Mouse (Mus musculus) forebrain, embryonic 13.5 days (tissue): Measurements from ENCODE around the gene Dhdds. TPM values are rescaled to one million over a fixed set of nuclear protein-coding genes. Genes with fewer than 3 reads are reported as not detected.

Experiments used
- ATAC-seq: fragments of 200-750 bp; cut with Nextera tagmentation; 2 replicates; pipeline ENCODE4 v1.8.0; 2017
- H3K27ac ChIP-seq: fragments of 300-500 bp; sonication (generic); 2 replicates; pipeline ENCODE4 v1.5.1; 2015; ENCODE audit warnings: inconsistent platforms, mild to moderate bottlenecking, moderate library complexity
- H3K27me3 ChIP-seq: fragments of 300-500 bp; sonication (generic); 2 replicates; pipeline ENCODE4 v1.6.1; 2015; ENCODE audit warnings: mild to moderate bottlenecking, inconsistent platforms
- H3K36me3 ChIP-seq: fragments of 300-500 bp; sonication (generic); 2 replicates; pipeline ENCODE4 v1.6.1; 2015; ENCODE audit warnings: mild to moderate bottlenecking, inconsistent platforms; ENCODE audit not compliant: poor library complexity, severe bottlenecking
- H3K4me1 ChIP-seq: fragments of 300-500 bp; sonication (generic); 2 replicates; pipeline ENCODE4 v1.6.1; 2015; ENCODE audit warnings: inconsistent platforms
- H3K4me2 ChIP-seq: fragments of 300-500 bp; sonication (generic); 2 replicates; pipeline ENCODE4 v1.6.1; 2015; ENCODE audit warnings: inconsistent platforms, mild to moderate bottlenecking, moderate library complexity
- H3K4me3 ChIP-seq: fragments of 300-500 bp; sonication (generic); 2 replicates; pipeline ENCODE4 v1.5.1; 2015; ENCODE audit warnings: mild to moderate bottlenecking, inconsistent platforms
- H3K9ac ChIP-seq: fragments of 300-500 bp; sonication (generic); 2 replicates; pipeline ENCODE4 v1.6.1; 2015; ENCODE audit warnings: mild to moderate bottlenecking, inconsistent platforms
- H3K9me3 ChIP-seq: fragments of 300-500 bp; sonication (generic); replicated peaks from 2 replicates; pipeline ENCODE4 v1.6.1; 2016; ENCODE audit warnings: inconsistent platforms
- WGBS: fragments of 180-500 bp; shearing (Covaris S2); methylation state at CpG from one replicate; pipeline ENCODE4 v1.1.7; 2015; 5-methylcytosine and 5-hydroxymethylcytosine counted together
- polyA plus RNA-seq: library from polyadenylated mRNA; unstranded; fragments of >200 nt; fragmentation: Nextera tagmentation; extraction: Ambion mirVana; gene quantifications from 2 replicates; pipeline ENCODE4 v1.2.1, GENCODE M21; 2015

The Dhdds gene
- polyA plus RNA-seq, 1 experiment from 2014 or later = 47.1 TPM

- ATAC-seq = no peak
- H3K9ac ChIP-seq = no peak overlapping the region
- H3K36me3 ChIP-seq = no peaks in the 10 kb centered on the region
- no peaks in the 10 kb centered on the region for H3K27me3 ChIP-seq
- H3K4me2 ChIP-seq = no peak overlapping the region
- no peaks in the 10 kb centered on the region for H3K4me1 ChIP-seq
- no peaks in the 10 kb centered on the region for H3K9me3 ChIP-seq
- WGBS = 88% methylated on average over 13 of the region's 13 CpGs
- no peak overlapping the region for H3K4me3 ChIP-seq
- H3K27ac ChIP-seq = no peak overlapping the region
These were observed 60.1 kb downstream of the Dhdds start for GRCm38 (mm10) chr4:133940386-133941260.

DNA sequence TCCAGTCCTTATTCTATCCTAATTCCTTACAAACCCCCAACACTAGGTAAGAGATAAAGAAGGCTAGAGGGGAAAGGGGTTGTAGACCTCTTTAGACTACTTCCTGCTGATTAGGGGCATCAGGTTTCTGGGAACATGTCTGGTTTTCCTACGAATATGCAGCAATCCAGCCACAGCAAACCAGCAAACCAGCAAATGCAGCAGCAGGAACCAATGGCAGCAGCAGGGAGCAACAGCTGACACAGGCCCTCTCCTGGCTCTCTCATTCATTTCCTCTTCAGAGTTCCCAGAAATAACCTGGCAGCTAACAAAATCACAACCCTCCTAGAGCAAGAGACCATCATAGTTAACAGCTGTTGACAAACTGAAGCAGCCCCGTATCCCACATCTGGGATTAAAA lies 62.6 kb downstream of the Dhdds start:
- ATAC-seq = no peak
- Histone ChIP-seq H3K4me1 (no peaks in the 10 kb centered on the region), H3K9me3 (no peaks in the 10 kb centered on the region), H3K4me2 (no peak overlapping the region), H3K27me3 (no peaks in the 10 kb centered on the region), H3K36me3 (no peaks in the 10 kb centered on the region), H3K4me3 (no peak overlapping the region), H3K9ac (no peak overlapping the region), H3K27ac (no peak overlapping the region)
- 70% methylated on average over 2 of the region's 2 CpGs for WGBS

DNA sequence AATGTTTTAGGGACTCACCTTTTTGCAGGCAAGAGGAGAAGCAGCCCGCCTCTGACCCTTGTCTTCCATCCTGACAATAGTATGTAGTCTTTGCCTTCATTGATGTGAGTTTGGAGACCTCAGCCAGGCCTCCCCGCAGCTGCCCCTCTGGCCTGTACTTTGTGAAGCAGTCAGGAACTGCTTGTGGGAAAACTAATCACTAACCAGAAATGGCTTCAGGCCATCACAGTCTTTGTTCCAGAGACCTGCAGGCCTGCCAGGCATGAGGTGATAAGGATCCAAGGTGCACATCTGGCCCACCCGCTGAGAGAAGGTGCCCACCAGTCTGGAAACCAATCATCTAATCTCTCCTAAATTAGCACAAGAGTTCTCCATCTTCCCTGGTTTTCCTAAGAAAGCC lies 68.9 kb downstream of the Dhdds start:
- ATAC-seq = no peak
- no peaks in the 10 kb centered on the region for H3K9me3 ChIP-seq
- H3K9ac ChIP-seq = no peak overlapping the region
- no peaks in the 10 kb centered on the region for H3K36me3 ChIP-seq
- H3K4me3 ChIP-seq = no peak overlapping the region
- no peak overlapping the region for H3K4me2 ChIP-seq
- no peaks in the 10 kb centered on the region for H3K27me3 ChIP-seq
- H3K4me1 ChIP-seq = no peaks in the 10 kb centered on the region
- H3K27ac ChIP-seq = no peak overlapping the region
- 77% methylated on average over 3 of the region's 3 CpGs for WGBS

DNA sequence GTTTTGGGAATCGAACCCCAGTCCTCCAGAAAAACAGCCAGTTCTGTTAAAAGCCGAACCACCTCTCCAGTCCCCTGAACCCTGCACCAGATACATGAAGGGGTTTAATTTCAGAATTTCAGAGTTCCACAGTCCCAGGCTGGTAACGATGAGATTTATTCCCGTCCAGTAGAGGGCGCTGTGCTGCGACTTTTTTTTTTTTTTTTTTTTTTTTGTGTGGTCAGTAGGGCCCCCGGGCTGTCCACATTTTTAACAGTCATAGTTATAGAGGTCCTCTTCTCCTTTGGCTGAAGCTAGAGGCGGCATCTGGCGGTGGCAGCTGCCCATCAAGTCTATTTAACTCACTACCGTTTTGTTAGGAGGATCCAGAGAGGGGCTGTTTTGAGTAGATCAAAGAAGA lies 69.4 kb downstream of the Dhdds start:
- Histone ChIP-seq H3K4me2 (no peak overlapping the region), H3K27ac (no peak overlapping the region), H3K27me3 (no peaks in the 10 kb centered on the region), H3K9ac (no peak overlapping the region), H3K9me3 (no peaks in the 10 kb centered on the region), H3K4me1 (no peaks in the 10 kb centered on the region), H3K4me3 (no peak overlapping the region), H3K36me3 (no peaks in the 10 kb centered on the region)
- no peak for ATAC-seq
- WGBS = 12% methylated on average over 10 of the region's 10 CpGs

DNA sequence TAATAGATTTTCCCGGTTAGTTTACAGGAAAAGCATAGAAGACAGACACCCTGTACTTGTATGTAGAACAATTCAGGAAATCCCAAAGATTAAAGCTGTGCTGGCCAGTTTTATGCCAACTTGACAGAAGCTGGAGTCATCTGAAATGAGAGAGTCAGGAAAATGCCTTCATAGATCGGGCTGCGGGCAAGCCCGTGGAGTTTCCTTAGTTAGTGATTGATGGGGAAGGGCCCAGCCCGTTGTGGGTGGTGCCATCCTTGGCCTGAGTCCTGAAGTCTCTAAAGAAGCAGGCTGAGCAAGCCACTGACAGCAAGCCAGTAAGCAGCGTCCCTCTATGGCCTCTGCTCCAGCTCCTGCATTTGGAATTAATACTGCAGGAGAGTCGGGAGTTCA lies 71.4 kb downstream of the Dhdds start:
- ATAC-seq = no peak
- no peak overlapping the region for H3K9ac ChIP-seq
- H3K4me2 ChIP-seq = no peak overlapping the region
- WGBS = 59% methylated on average over 7 of the region's 7 CpGs
- H3K27ac ChIP-seq = no peak overlapping the region
- H3K36me3 ChIP-seq = no peaks in the 10 kb centered on the region
- H3K4me3 ChIP-seq = no peak overlapping the region
- no peaks in the 10 kb centered on the region for H3K27me3 ChIP-seq
- no peaks in the 10 kb centered on the region for H3K9me3 ChIP-seq
- H3K4me1 ChIP-seq = no peaks in the 10 kb centered on the region

DNA sequence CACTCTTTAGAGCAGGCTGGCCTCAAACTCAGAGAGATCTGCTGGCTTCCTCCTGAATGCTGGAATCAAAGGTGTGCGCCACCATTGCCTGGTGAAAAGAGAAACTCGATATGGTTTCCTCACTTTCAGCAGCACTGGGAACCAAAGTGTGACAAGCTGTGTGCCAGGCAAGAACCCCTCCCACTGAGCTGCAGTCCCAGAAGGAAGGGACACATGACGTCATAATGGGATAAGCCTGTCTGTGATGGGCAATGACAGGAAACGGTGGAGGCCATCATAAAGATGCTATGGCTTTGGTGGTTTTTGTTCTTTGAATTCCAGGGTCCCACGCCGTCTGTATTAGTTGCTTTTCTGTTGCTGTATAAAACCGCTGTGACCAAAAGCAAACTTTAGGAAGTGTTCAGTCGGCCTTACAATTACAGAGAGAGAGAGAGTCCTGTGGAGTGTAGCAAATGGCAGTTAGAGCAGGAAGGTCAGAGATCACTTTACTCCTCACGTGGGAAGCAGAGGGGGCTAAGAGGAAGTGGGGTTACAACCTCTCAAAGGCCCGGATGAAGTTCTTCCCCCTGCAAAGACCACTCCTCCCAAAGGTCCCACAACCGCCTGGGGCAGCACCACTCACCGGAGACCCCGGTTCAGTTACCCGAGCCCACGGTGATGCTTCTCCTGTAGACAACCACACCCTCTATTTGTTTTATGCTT lies 72.0 kb downstream of the Dhdds start:
- WGBS = 76% methylated on average over 15 of the region's 15 CpGs
- H3K4me2 ChIP-seq = no peak overlapping the region
- no peak overlapping the region for H3K9ac ChIP-seq
- no peaks in the 10 kb centered on the region for H3K36me3 ChIP-seq
- H3K4me1 ChIP-seq = no peaks in the 10 kb centered on the region
- no peak for ATAC-seq
- H3K9me3 ChIP-seq = no peaks in the 10 kb centered on the region
- no peaks in the 10 kb centered on the region for H3K27me3 ChIP-seq
- no peak overlapping the region for H3K27ac ChIP-seq
- H3K4me3 ChIP-seq = no peak overlapping the region

GRCm38 (mm10) chr4:133925204-133925603 lies 75.5 kb downstream of the Dhdds start:
- Histone ChIP-seq H3K27ac (no peak overlapping the region), H3K27me3 (no peaks in the 10 kb centered on the region), H3K4me3 (no peak overlapping the region), H3K4me2 (no peak overlapping the region), H3K9me3 (no peaks in the 10 kb centered on the region), H3K4me1 (no peaks in the 10 kb centered on the region), H3K36me3 (no peaks in the 10 kb centered on the region), H3K9ac (no peak overlapping the region)
- ATAC-seq = no peak
- WGBS = 91% methylated on average over 4 of the region's 4 CpGs

GRCm38 (mm10) chr4:133923743-133924142 lies 77.0 kb downstream of the Dhdds start:
- H3K27me3 ChIP-seq = no peaks in the 10 kb centered on the region
- WGBS = 91% methylated on average over 5 of the region's 5 CpGs
- no peaks in the 10 kb centered on the region for H3K4me1 ChIP-seq
- no peak overlapping the region for H3K4me3 ChIP-seq
- no peak overlapping the region for H3K9ac ChIP-seq
- H3K27ac ChIP-seq = no peak overlapping the region
- H3K36me3 ChIP-seq = no peaks in the 10 kb centered on the region
- no peaks in the 10 kb centered on the region for H3K9me3 ChIP-seq
- no peak for ATAC-seq
- no peak overlapping the region for H3K4me2 ChIP-seq

Other genes with a start within 250 kb of the Dhdds start
- gene Arid1a, start 244.1 kb downstream of the Dhdds start, polyA plus RNA-seq = 44.7 and 48.9 TPM in 2 replicates
- 14.5 and 15.2 TPM in 2 replicates for gene Rps6ka1, start 113.1 kb downstream of the Dhdds start, polyA plus RNA-seq
- 3,166 and 3,367 TPM in 2 replicates for gene Hmgn2, start 32.3 kb downstream of the Dhdds start, polyA plus RNA-seq
- gene Lin28a, start 17.9 kb upstream of the Dhdds start, polyA plus RNA-seq = 0.15 and 0.34 TPM in 2 replicates
- not detected in 2 replicates for gene Zfp683, start 52.9 kb upstream of the Dhdds start, polyA plus RNA-seq
- gene Crybg2, start 59.9 kb upstream of the Dhdds start, polyA plus RNA-seq = 0.47 and 0.53 TPM in 2 replicates
- gene Cd52, start 94.2 kb upstream of the Dhdds start, polyA plus RNA-seq = 2.2 and 2.6 TPM in 2 replicates
- gene Ubxn11, start 101.7 kb upstream of the Dhdds start, polyA plus RNA-seq = 6.2 and 9.4 TPM in 2 replicates
- 285 TPM in 2 replicates for gene Sh3bgrl3, start 127.9 kb upstream of the Dhdds start, polyA plus RNA-seq
- gene Cep85, start 186.2 kb upstream of the Dhdds start, polyA plus RNA-seq = 22.6 and 22.8 TPM in 2 replicates
- not detected in 2 replicates for gene Gm7534, start 202.1 kb upstream of the Dhdds start, polyA plus RNA-seq
- not detected in 2 replicates for gene Catsper4, start 226.5 kb upstream of the Dhdds start, polyA plus RNA-seq
- not detected in 2 replicates for gene Cnksr1, start 237.5 kb upstream of the Dhdds start, polyA plus RNA-seq
- 0.65 and 0.68 TPM in 2 replicates for gene E130218I03Rik, start 242.7 kb upstream of the Dhdds start, polyA plus RNA-seq
- gene Zfp593, start 244.7 kb upstream of the Dhdds start, polyA plus RNA-seq = 16.6 and 17.2 TPM in 2 replicates
- gene Gm30191, start 246.0 kb upstream of the Dhdds start, polyA plus RNA-seq = not detected in 2 replicates